Mouse (Mus musculus): ENCODE data around the gene Dst. TPM values are rescaled to one million over a fixed set of nuclear protein-coding genes. Genes with fewer than 3 reads are reported as not detected.

The Dst gene
- total and polyA plus RNA-seq, 3 experiments, result 9.1 to 28.0 (median 20.5) TPM

DNA sequence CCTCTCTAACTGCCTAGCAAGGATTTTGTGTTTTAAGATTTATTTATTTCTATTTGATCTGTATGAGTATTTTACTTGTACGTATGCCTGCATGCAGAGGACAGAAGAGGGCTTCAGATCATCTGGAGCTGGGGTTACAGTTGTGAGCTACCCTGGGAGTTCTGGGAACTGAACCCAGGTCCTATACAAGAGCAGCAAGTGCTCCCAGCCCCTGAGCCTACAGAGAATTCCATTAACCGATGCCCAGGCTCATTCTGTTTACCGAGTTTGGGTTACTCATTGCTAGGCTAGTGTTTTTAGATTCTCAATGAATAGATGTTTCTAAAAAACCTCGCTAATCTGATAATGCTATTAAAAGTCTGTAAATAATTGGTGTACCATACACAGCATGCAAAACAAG lies 67.3 kb downstream of the Dst start:
- no peaks in the 10 kb centered on the region for H3K4me1 ChIP-seq (ENCODE audit: control insufficient read depth in 1 of 2, insufficient read depth in 2 of 2)
- TF ChIP-seq MYC (IDR thresholded peaks at IDR 0.05; ENCODE audit: low read depth, low read length) (no peak), USF1 (IDR thresholded peaks at IDR 0.05; ENCODE audit: low read depth, low read length) (no peak), HCFC1 (IDR thresholded peaks at IDR 0.05; ENCODE audit: low read depth, low read length) (no peak), ZKSCAN1 (IDR thresholded peaks at IDR 0.05; ENCODE audit: borderline replicate concordance, low read depth, low read length) (no peak), MAFK (IDR thresholded peaks at IDR 0.05; ENCODE audit: insufficient replicate concordance, low read length) (no peak), GABPA (IDR thresholded peaks at IDR 0.05; ENCODE audit: insufficient replicate concordance, low read depth, low read length) (no peak), ZMIZ1 (IDR thresholded peaks at IDR 0.05; ENCODE audit: low read depth, low read length) (no peak), POLR2AphosphoS2 (IDR thresholded peaks at IDR 0.05; ENCODE audit: low read depth, low read length) (no peak), PAX5 (IDR thresholded peaks at IDR 0.05; ENCODE audit: low read length) (no peak), CTCF (conservative IDR thresholded peaks at IDR 0.05 in 1 of 2, IDR thresholded peaks at IDR 0.05 in 1 of 2; ENCODE audit: low read depth in 2 of 2, low read length in 2 of 2) (no peak), SMC3 (IDR thresholded peaks at IDR 0.05; ENCODE audit: low read depth, low read length) (no peak), ELF1 (IDR thresholded peaks at IDR 0.05; ENCODE audit: low read depth, low read length) (no peak), MEF2A (IDR thresholded peaks at IDR 0.05; ENCODE audit: borderline replicate concordance, low read depth, low read length) (no peak), ZNF384 (IDR thresholded peaks at IDR 0.05; ENCODE audit: low read depth, low read length) (no peak), ZC3H11A (IDR thresholded peaks at IDR 0.05; ENCODE audit: low read depth, low read length) (no peak), SIN3A (IDR thresholded peaks at IDR 0.05; ENCODE audit: low read length) (no peak), TCF12 (IDR thresholded peaks at IDR 0.05; ENCODE audit: low read depth, low read length) (no peak), BHLHE40 (IDR thresholded peaks at IDR 0.05; ENCODE audit: low read depth, low read length) (no peak), EP300 (IDR thresholded peaks at IDR 0.05; ENCODE audit: low read length) (no peak), JUND (conservative IDR thresholded peaks at IDR 0.05; ENCODE audit: low read depth, low read length) (no peak)
- peaks cover 0 to 10% of the 10 kb centered on the region in 2 experiments for H3K36me3 ChIP-seq (replicated peaks in 1 of 2; ENCODE audit: control insufficient read depth in 1 of 2, insufficient read depth in 1 of 2, low read length in 1 of 2)
- H3K79me2 ChIP-seq (replicated peaks; ENCODE audit: control insufficient read depth, extremely low read depth, insufficient read depth, poor library complexity, severe bottlenecking), result no peaks in the 10 kb centered on the region
- H3K9me3 ChIP-seq (replicated peaks; ENCODE audit: low read length), result no peaks in the 10 kb centered on the region
- in situ Hi-C loops (cut with MboI; ENCODE audit: low pct_ligation_motif_present, low pct_unique_long_range_greater_than_20kb, low sequenced_read_pairs) (no loop called here), dilution Hi-C loops (cut with MboI; ENCODE audit: extremely low pct_ligation_motif_present, extremely low pct_unique_long_range_greater_than_20kb, low sequenced_read_pairs) (no loop called here)
- no peak for DNase-seq (ENCODE audit: extremely low read depth)
- no peaks in the 10 kb centered on the region for H3K27me3 ChIP-seq (replicated peaks)
- no peak overlapping the region for H3K9ac ChIP-seq (ENCODE audit: insufficient read depth, low read depth)
- H3K27ac ChIP-seq (ENCODE audit: insufficient read depth, low read depth), result no peak overlapping the region
- H3K4me2 ChIP-seq (ENCODE audit: insufficient read depth, low read depth, poor library complexity, severe bottlenecking), result no peak overlapping the region
- H3K4me3 ChIP-seq (replicated peaks in 1 of 3; ENCODE audit: low read depth in 2 of 3, low read length in 2 of 3, poor library complexity in 1 of 3), result no peak overlapping the region

GRCm38 (mm10) chr1:33977832-33978231 lies 69.8 kb downstream of the Dst start:
- no peak for TF ChIP-seq USF2 (conservative IDR thresholded peaks at IDR 0.05; ENCODE audit: low read depth, low read length)
- TF ChIP-seq MXI1 (IDR thresholded peaks at IDR 0.05; ENCODE audit: low read depth, low read length), result no peak
- peaks cover 0 to 8% of the 10 kb centered on the region in 2 experiments; a peak in 1 of 4 replicates for H3K4me1 ChIP-seq (ENCODE audit: control insufficient read depth in 1 of 2, insufficient read depth in 2 of 2)
- no peaks in the 10 kb centered on the region for H3K9me3 ChIP-seq (replicated peaks; ENCODE audit: low read length)
- no peaks in the 10 kb centered on the region for H3K27me3 ChIP-seq (replicated peaks)
- no peak overlapping the region for H3K4me3 ChIP-seq (replicated peaks in 1 of 3; ENCODE audit: low read depth in 2 of 3, low read length in 2 of 3, poor library complexity in 1 of 3)
- DNase-seq (ENCODE audit: extremely low read depth), result no peak
- dilution Hi-C loops (cut with MboI; ENCODE audit: extremely low pct_ligation_motif_present, extremely low pct_unique_long_range_greater_than_20kb, low sequenced_read_pairs) (no loop called here), in situ Hi-C loops (cut with MboI; ENCODE audit: low pct_ligation_motif_present, low pct_unique_long_range_greater_than_20kb, low sequenced_read_pairs) (no loop called here)
- H3K9ac ChIP-seq (ENCODE audit: insufficient read depth, low read depth), result no peak overlapping the region
- H3K79me2 ChIP-seq (replicated peaks; ENCODE audit: control insufficient read depth, extremely low read depth, insufficient read depth, poor library complexity, severe bottlenecking), result no peaks in the 10 kb centered on the region
- peaks cover 0 to 5% of the 10 kb centered on the region in 2 experiments for H3K36me3 ChIP-seq (replicated peaks in 1 of 2; ENCODE audit: control insufficient read depth in 1 of 2, insufficient read depth in 1 of 2, low read length in 1 of 2)
- H3K4me2 ChIP-seq (ENCODE audit: insufficient read depth, low read depth, poor library complexity, severe bottlenecking), result no peak overlapping the region
- H3K27ac ChIP-seq (ENCODE audit: insufficient read depth, low read depth), result no peak overlapping the region
